Mouse (Mus musculus): Measurements from ENCODE around the gene Gm42906. TPM values are rescaled to one million over a fixed set of nuclear protein-coding genes. Genes with fewer than 3 reads are reported as not detected.
A peak's percentile ranks its signal among the peaks of the same experiment; 100 is the strongest.

The Gm42906 gene
- polyA plus RNA-seq, 1 experiment from 2014 or later: not detected

DNA sequence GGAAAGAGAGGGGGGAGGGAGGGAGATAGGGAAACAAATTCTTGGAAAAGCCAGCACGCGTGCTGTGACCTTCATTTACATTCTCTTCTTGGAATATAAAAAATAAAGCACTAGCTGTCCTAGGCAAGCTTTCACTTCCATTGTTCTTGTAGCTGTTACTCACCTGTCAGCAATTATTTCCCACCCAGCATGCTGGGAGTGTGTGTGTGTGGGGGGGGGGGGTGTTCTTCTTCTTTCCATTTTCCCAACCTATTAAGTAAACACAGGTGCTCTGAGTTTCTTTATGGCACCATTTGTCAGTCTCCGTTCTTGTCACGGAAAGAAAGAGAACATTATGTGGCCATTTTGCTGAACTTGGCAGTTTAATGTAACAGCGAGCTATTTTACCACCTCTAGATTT, 409.0 kb downstream of the Gm42906 start:
- peak; percentile 79 for ATAC-seq
- Histone ChIP-seq H3K36me3 (ENCODE audit: control insufficient read depth, insufficient read depth) (no peaks in the 10 kb centered on the region), H3K4me2 (replicated peaks; ENCODE audit: low read depth) (peak overlapping the region; percentile 44; the same call in 1 of the 2 replicates), H3K27ac (ENCODE audit: low read depth, low read length) (no peak overlapping the region), H3K4me3 (ENCODE audit: low read depth, low read length) (no peak overlapping the region), H3K9me3 (ENCODE audit: control insufficient read depth) (no peaks in the 10 kb centered on the region), H3K9ac (ENCODE audit: low read depth, low read length) (no peak overlapping the region), H3K27me3 (replicated peaks; ENCODE audit: control insufficient read depth, insufficient read depth, low read length) (no peaks in the 10 kb centered on the region), H3K4me1 (replicated peaks; ENCODE audit: control insufficient read depth, insufficient read depth, low read length) (no peaks in the 10 kb centered on the region)
- TF ChIP-seq CTCF (IDR thresholded peaks at IDR 0.05; ENCODE audit: low read depth): no peak
- 27% methylated on average over 5 of the region's 5 CpGs for WGBS

DNA sequence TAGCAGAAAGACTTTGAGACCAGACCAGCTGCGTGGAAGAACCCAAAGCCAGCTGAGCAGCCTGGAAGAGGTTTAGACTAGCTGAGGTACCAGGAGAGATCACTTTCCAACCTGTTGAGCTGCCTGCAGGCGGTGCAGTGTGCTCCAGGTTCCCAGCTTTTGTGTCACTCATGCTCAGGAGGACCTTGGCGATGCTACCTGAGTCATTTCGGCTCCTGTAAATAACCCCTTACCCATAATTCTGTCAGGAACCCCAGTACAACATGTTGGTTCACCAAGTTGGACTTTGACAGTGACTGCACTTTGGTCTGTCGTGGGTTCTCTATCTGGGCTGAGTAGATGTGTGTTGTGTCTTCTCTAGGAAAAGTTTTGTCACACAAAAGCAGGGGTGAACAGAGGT, 409.5 kb downstream of the Gm42906 start:
- no peak for TF ChIP-seq CTCF (IDR thresholded peaks at IDR 0.05; ENCODE audit: low read depth)
- no peaks in the 10 kb centered on the region for H3K9me3 ChIP-seq (ENCODE audit: control insufficient read depth)
- 66% methylated on average over 5 of the region's 5 CpGs for WGBS
- no peaks in the 10 kb centered on the region for H3K27me3 ChIP-seq (replicated peaks; ENCODE audit: control insufficient read depth, insufficient read depth, low read length)
- no peak overlapping the region for H3K27ac ChIP-seq (ENCODE audit: low read depth, low read length)
- H3K4me3 ChIP-seq (ENCODE audit: low read depth, low read length): no peak overlapping the region
- H3K36me3 ChIP-seq (ENCODE audit: control insufficient read depth, insufficient read depth): no peaks in the 10 kb centered on the region
- H3K9ac ChIP-seq (ENCODE audit: low read depth, low read length): no peak overlapping the region
- H3K4me2 ChIP-seq (replicated peaks; ENCODE audit: low read depth): peak overlapping the region; percentile 44; the same call in 1 of the 2 replicates
- ATAC-seq: peak; percentile 78
- no peaks in the 10 kb centered on the region for H3K4me1 ChIP-seq (replicated peaks; ENCODE audit: control insufficient read depth, insufficient read depth, low read length)

Other genes starting within 250 kb of the Gm42906 start
- gene Stard13, start 194.3 kb downstream of the Gm42906 start, polyA plus RNA-seq (2015; fragmentation: Nextera tagmentation; extraction: Ambion mirVana): 3.7 and 5.1 TPM in 2 replicates
- gene Vmn2r18, start 177.9 kb upstream of the Gm42906 start, polyA plus RNA-seq (2015; fragmentation: Nextera tagmentation; extraction: Ambion mirVana): not detected in 2 replicates
- gene Rfc3, start 223.1 kb upstream of the Gm42906 start, polyA plus RNA-seq (2015; fragmentation: Nextera tagmentation; extraction: Ambion mirVana): 31.7 and 34.5 TPM in 2 replicates